ENCODE assay signal across 24 mouse cellular contexts in the genomic region with DNA sequence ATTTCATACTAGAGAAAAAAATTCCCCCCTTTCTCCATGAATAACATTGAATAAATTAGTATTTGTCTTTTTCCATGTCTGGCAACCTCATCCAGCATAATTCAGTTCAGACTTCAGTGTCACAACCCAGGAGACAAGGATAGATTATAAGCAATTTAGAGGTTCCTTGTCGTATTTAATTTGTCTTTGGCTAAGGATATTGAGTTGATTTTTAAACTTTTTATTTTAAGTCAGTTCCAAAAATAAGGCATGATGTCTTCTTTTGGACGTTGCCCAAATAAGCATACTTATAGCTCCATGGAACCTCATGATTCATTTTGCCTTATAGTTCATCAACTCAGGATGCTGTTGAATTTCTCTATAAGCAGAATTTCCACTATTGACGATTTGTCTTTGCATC.
"Had no signal": no experiment of that assay in that cellular context is flagged by ENCODE, and none has a peak within 500 bp of the region (broad histone marks: within the 10 kb centered on the region; RNA-seq: fewer than 3 reads in every experiment).

No protein-coding gene starts in this region.

- H3K4me2 ChIP-seq: heart, embryonic 11.5 days; heart, embryonic 13.5 days; heart, embryonic 15.5 days; hindbrain, embryonic 13.5 days; hindbrain, embryonic 15.5 days; limb, embryonic 13.5 days; limb, embryonic 15.5 days; liver, embryonic 12.5 days had no signal

- DNase-seq: gastrocnemius, postnatal 14 days; gastrocnemius, postnatal 36 days; heart, adult 11 months; heart, adult 2 months; heart, postnatal 14 days; heart, postnatal 36 days; kidney, adult 11 months; kidney, adult 8-10 months; kidney, postnatal 10 days; kidney, postnatal 25 days; kidney, postnatal 4 days; left cerebral cortex, postnatal 4 days had no signal

- H3K9me3 ChIP-seq: heart, embryonic 13.5 days; heart, embryonic 15.5 days; hindbrain, embryonic 13.5 days; hindbrain, embryonic 15.5 days; limb, embryonic 13.5 days; limb, embryonic 15.5 days; liver, embryonic 12.5 days had no signal

- H3K36me3 ChIP-seq: heart, embryonic 13.5 days; heart, embryonic 15.5 days; hindbrain, embryonic 13.5 days; hindbrain, embryonic 15.5 days; limb, embryonic 13.5 days; limb, embryonic 15.5 days; liver, embryonic 12.5 days had no signal

- H3K4me3 ChIP-seq: heart, adult 2 months; heart, embryonic 13.5 days; heart, embryonic 15.5 days; hindbrain, embryonic 13.5 days; hindbrain, embryonic 15.5 days; layer of hippocampus, adult 2 months; limb, embryonic 13.5 days; limb, embryonic 15.5 days; liver, embryonic 12.5 days had no signal

- ATAC-seq: hindbrain, postnatal 0 days; intestine, embryonic 16.5 days; liver, embryonic 12.5 days had no signal

- H3K27ac ChIP-seq: heart, adult 2 months; heart, embryonic 13.5 days; heart, embryonic 15.5 days; hindbrain, embryonic 13.5 days; hindbrain, embryonic 15.5 days; hindbrain, postnatal 0 days; layer of hippocampus, adult 2 months; limb, embryonic 13.5 days; limb, embryonic 15.5 days; liver, embryonic 12.5 days; liver, embryonic 14.5 days had no signal

- H3K27me3 ChIP-seq: heart, embryonic 13.5 days; heart, embryonic 15.5 days; hindbrain, embryonic 13.5 days; hindbrain, embryonic 15.5 days; limb, embryonic 13.5 days; limb, embryonic 15.5 days; liver, embryonic 12.5 days had no signal

- H3K4me1 ChIP-seq: heart, embryonic 13.5 days; heart, embryonic 15.5 days; hindbrain, embryonic 13.5 days; hindbrain, embryonic 15.5 days; limb, embryonic 13.5 days; limb, embryonic 15.5 days; liver, embryonic 12.5 days had no signal

- H3K9ac ChIP-seq: heart, embryonic 13.5 days; heart, embryonic 15.5 days; hindbrain, embryonic 13.5 days; hindbrain, embryonic 15.5 days; limb, embryonic 13.5 days; limb, embryonic 15.5 days; liver, embryonic 12.5 days; liver, embryonic 14.5 days had no signal
